Mouse (Mus musculus): ENCODE data around the gene Card10.

Gene Card10

DNA sequence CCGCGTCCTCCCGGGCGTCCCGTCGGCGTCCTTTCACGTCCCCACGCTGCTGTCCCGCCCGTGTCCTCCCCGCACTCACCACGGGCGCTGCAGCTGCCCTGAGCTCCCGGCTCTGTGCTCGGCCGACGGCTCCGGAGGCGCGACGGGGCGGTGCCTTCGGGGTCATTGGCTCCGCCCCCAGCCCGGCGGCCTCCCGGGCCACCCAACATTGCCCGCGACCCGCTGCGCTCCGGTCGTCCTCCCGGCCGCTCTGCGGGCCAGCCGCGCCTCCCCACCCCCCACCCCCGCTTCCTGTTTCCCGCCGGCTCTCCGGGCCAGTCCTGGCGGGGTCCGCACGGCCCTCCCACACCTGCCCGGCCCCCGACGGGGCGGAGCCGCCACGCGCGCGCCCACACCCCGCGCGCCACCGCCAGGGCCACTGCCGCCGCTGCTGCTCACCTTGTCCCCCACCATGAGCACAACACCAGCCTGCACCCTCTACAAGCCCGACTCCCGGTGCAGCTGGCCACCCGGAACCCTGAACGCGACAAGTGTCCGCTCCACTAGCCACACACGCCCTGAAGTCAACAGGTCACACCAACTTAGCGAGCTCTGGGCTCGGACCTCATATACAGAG lies at the start of gene Card10:
Gene Card10 (minus strand): TSS at position 267 of the 616 bp plus-strand sequence.
- DNase-seq, result peak; percentile 69

DNA sequence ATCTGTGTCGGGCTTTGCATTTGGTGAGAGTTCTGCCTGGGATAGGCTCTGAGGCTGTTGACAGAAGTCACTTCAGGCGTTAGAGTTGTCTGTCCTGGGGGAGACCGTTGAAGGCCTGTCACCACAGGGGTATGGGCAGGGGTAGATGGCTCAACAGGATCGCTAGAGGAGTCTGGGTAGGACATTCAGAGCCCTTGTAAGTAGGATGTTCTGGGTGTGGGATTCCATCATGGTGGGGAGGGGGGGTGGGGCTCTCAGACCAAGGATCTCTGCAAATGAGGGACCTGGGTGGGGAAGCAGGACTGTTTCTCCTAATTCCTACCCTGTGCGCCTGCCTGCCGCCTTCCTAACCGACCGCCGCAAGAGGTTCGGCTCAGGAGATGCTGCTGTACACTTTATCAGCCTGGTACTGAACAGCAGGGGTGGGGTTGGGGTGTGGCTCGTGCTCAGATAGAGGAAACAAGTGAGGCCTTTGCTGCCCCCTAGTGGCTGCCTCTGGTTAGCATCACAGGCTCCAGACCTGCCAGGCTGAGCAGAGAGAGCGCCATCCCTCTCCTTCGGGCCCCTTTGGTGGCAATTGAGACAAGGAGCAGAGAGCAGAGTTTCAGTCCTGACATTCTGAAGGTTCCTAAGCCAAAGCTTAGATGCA lies 48.8 kb upstream of the Card10 start:
- peak; percentile 96 for DNase-seq

DNA sequence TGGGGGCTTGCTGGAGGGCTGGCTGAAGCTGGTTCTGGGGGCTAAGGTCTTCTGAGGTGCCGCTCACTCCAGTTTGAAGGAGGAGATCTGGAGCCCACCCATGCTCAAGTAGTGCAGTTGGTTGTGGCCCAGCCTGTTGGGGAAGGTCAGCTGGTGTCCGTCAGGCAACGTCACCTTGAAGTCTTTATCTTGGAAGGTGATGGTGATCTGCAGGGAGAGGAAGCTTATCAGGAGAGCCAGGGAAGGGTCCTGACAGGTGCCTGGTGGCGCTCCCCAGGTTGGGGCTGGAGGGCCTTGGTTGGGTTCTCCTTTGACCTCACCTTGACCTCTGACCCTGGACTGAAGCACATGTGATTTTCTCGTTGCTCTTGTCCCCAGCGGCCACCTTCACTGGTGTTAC lies 48.1 kb upstream of the Card10 start:
- DNase-seq, result peak; percentile 34

DNA sequence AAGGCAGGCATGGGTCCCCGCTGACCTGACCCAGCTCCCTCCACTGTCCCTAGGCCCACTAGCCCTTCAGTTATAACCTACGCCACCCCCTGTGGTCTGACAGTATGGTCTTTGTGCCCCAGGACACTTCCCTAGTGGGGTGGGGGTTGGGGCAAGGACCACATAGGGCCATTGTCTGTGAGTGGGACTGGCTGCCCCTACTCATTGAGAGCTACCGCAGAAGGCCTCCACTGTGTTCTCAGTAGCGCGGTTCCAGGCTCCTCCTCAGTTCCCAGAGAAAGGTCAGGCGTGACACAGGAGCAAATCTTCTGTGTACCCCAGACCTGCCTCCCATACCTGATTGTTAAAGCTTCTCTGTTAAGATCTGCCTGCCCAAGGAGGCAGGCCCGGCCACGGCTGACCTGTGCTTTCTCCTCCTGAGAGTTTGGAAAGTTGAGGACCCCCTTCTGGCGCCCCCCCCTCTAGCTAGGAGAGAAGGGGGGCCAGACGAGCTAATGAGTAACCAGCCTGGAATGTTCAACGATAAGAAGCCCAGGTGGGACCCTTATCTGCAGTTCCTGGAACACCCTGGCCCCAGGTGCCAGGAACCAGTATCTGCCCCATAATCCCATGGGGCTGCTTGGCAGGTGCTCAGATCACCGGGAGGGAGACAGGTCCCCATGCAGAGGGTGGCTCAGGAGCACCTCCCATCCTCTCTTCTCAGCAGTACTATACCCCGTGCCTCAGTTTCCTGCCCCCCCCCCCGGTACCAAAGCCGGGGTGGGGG lies 47.4 kb upstream of the Card10 start:
- peak; percentile 24 for DNase-seq

DNA sequence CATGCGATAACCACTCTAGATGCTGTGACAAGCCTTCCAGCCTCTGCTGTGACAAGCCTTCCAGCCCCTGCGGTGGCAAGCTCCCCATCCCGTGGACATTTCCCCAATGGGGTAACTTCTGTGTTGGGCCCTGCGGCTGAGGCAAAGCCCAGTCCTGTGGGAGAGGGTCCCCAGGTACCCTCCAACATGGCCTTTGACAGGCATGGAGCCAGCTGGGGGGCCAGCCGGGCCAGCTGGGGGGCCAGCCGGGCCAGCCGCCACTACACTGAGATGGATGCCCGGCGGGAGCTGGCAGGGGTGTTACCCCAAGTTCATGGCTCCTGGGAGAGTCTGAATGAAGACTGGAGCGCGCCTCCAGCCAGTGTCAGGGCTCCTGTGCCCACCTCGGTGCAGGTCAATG lies 46.6 kb upstream of the Card10 start:
- no peak for DNase-seq

DNA sequence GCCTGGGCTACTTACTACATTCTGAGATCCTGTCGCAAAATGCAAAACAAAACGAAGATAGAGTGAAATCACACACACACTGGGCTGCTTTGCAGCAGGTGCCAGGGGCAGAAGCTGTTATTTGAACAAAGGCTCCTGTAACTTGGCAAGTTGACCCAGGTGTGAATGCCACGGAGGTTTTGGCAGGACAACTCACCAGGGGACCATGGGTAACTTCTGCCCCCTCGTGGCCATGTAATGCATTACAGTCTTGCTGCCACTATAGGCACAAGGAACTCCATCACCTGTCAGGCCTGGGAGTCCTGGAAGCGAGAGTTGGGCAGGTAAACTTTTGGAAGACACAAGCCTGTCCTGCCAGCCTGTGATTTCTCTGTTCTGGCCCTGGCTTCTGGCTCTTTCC lies 45.6 kb upstream of the Card10 start:
- DNase-seq, result peak; percentile 90

DNA sequence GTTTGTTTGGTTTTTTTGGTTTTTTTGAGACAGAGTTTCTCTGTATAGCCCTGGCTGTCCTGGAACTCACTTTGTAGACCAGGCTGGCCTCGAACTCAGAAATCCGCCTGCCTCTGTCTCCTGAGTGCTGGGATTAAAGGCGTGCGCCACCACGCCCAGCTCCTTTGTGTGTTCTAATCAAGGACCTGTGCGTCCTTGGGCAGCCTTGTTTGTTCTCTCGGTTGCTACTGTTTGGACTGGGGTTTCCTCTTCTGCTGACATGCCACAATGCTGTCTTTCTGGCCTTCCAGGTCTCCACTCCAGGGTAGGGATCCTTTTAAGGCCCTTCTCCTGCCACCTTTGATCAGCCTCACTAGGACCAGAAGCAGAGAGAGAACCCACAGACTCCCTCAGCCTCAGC lies 44.0 kb upstream of the Card10 start:
- DNase-seq, result peak; percentile 32

DNA sequence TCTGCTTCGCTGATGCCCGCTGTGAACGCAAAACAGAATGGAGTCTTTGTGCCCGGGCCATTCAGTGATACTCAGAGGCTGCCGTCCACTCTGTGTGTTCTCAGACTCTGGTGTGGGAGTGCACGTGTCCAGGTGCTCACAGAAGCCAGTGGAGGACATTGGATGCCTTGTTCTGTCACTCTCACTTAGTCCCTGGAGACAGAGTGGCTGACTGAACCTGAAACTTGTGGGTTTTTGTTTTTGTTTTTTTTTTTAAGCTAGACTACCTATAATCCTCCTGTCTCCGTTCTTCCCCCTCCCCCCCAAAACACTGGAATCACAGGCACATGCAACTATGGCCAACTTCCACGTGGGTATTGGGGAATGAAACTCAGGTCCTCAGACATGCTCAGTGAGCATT lies 43.5 kb upstream of the Card10 start:
- no peak for DNase-seq

DNA sequence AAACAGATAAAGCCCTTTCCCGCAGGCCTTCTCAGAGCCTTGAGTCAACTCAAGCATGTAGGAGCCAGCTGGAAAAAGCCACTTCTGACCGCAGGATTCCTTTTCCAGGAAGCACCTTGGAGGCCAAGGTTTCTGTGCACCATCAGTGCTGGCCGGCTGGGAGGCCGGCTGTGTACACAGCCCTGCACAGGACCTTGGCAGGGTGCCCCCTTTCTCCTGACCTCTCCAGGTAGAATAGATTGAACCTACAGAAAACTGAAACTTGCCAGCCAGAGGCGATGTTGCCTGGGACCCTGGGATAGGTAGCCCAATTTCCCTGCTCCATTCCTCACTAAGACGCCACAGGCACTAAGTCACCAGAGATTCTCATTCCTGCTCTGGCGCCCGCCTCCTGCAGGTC lies 43.0 kb upstream of the Card10 start:
- peak; percentile 53 for DNase-seq

DNA sequence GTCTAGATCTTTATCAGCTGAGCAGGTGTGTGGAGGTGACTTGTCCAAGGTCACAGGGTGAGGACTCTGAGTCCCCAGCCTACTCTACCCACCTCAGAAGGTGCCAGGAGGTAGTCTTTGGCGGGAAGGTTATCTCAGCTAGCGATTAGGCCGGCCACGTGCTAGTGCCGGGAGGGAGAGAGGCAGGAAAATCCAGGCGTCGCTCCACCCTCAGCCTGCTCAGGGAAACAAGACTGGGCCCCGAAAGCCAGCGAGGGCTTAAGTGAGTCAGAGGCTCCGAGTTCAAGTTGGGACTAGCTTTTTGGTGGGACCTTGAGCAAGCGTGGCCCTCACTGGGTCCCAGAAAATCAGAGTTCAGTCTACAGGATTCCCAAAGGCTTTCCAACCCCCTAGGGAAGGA lies 42.5 kb upstream of the Card10 start:
- peak; percentile 44 for DNase-seq

DNA sequence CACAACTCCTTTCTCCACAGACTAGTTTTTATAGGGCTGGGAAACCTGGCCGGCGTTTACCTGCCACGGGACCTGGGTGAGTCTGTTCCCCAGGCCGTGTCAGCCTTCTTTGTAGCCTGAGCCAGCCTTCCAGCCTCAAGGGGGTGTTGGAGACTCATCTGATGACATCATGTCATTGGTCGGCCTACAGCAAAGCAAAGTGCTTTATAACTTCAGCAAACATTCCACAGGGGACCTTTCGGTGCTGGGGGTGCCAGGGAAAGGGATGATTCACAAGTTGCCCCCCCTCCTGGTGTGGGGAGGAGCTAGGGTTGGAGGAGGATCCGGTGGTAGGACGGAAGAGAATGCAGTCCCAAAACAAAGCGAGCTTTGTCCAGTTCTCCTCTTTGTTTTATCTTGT lies 41.9 kb upstream of the Card10 start:
- peak; percentile 94 for DNase-seq

DNA sequence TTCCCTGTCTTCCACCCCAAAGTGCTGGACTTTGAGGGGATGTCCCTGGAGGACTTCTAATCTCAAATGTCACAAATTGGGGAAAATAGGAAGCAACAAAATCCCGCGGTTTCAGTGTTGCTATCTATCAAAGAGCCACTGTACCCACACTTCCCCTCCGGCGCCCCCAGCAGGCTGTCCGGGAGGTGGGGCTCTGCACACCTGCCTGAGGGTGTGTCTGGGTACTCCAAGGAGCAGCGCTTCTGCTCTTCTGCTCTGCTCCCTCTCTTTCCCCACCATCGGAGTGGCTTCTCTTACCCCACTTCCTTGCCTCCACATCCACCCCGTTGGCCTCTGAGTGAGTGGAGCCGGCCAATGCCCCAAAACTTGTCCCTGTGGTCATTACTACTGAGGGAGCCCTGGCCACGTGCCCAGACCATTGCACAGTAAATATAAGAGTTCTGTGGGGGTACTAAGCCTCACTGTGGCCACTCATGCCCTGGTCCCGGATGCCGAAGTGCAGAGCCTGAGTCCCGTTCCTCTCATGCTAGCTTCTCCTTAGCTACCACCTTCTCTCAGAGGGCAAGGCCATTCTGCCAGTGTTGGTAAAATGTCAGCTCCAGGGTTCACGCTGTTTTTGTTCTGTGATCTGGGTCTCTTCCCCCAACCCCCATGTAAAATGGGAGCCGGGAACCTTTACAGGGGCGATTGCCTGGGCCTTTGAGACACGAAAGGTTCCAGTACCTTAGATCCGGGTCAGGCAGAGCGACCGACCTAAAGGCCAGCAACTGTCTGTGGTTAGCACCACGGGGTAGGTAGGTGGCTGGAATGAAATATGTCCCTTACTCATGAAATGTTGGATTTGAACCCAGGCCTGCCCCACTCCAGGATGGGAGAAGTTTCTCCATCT lies 41.0 kb upstream of the Card10 start:
- DNase-seq, result peak; percentile 63

DNA sequence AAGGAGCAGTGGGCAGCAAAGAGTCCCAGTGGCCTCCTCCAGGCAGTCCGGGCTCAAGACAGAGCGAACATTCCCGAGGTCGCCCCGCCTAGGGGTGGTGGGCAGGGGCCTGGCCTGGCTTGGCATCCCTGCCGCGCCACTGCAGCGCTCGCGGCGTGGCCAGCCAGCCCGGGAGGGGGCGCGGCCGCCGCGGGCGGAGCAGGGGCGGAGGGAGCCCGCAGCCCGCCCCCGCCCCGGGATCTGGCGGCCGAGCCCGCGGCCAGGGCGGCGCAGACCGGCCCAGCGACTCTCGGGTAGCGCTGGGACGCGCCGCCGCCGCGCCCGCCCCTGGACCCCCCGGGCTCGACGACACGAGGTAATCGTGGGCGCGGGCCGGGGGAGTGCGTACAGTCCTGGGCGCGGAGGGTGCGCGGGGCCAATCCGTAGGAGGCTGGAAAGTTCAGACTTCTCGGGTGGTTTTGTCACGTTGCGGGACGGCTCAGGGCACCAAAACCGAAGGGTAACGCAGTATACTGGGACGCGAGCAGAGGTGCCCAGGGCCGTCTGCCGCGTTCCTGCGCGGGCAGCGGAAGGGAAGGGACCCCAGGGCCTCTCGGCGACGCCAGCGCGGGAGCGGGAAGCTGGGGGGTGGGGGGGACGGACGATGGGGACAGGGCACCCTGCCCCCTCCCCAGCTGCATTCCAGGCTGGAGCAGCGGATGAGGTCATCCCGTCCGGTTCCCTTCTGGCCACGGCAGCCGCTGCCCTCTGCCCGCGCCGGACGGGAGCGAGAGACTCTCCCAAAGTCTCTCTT lies 39.7 kb upstream of the Card10 start, which contains the start of gene Cdc42ep1:
Gene Cdc42ep1 (plus strand): TSS at position 254 of the 793 bp plus-strand sequence.
- DNase-seq, result peak; percentile 92

DNA sequence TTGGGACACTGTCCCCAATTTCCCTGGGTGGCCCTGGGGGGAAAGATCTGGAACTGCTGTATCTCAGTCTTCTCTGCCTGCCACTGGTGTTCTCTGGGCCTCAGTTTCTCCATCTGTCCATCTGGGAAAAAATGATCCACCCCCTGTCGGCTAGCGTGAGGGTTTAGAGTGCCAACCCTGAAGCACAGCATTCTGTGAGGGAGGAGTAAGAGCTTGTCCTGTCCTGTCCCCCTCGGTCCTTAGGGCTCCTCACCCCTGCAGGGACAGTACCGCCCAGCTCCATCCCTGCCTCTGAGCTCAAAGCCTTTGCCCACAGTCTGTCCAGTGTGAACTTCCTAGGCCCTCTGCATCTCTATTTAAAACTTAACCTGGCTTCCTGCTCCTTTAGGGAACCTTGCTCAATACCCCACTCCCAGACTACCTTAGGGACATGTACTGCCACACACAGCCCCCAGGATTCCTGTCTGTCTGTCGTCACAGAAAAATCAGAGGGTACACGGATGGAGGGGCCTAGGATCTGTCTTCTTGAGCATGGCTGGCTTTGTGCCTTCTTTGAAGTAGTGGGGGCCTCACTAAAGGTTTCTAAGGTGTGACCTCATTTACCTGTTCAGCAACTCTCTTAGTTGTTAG lies 38.4 kb upstream of the Card10 start:
- DNase-seq, result no peak

DNA sequence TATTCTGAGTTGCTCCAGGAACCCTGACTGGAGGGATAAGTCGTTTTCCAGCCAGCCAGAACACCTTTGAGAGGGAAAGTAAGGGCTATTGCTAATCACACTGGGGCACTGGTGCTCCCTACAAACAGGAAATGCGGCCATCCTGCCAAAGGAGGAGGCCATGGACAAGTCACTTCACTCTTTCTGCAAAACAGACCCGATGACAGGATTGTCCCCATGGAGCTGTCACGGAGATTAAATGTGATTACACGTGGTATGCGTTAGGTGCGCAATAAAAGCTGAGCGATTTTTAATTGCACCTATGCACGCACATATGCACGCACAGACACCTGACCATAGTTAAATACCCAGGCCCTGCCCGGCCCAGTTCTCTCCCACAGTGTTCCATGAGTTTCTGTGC lies 37.9 kb upstream of the Card10 start:
- DNase-seq, result no peak

DNA sequence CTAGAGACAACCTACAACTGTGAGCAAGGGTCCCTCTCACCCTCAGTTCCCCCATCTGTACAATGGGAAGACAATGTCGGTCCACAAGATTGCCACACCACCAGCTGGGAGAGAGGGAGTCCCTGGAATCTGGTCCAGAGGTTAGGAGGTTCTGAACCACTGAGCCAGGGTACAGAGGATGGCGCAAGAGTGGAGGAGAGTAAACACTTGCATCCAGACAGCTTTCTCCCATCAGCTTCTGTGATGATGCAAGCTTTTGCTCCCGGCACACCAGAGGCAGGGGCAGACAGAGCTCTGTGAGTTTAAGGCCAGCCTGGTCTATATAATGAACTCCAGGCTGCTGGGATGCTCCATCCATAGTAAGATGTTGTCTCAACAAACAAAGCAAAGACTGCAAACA lies 37.4 kb upstream of the Card10 start:
- peak; percentile 79 for DNase-seq

DNA sequence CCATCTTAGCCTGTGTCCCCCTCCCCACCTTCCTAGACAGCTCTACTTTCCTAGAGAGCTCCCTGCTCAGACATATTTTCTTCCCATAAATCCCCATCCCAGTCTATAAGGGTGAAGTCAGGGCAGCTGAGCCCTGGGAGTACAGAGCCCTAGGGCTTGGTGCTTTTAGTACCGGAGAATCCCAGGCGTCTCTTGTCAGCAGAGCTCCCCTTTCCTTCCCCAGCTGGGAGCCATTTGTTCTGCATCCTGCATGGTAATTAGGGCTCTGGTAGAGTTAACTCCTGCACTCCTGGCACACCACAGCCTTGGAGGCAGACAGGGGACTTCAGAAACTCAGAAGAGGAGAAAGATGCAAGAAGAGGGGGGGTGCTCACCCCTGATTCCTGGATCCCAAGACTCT lies 36.9 kb upstream of the Card10 start:
- peak; percentile 59 for DNase-seq

DNA sequence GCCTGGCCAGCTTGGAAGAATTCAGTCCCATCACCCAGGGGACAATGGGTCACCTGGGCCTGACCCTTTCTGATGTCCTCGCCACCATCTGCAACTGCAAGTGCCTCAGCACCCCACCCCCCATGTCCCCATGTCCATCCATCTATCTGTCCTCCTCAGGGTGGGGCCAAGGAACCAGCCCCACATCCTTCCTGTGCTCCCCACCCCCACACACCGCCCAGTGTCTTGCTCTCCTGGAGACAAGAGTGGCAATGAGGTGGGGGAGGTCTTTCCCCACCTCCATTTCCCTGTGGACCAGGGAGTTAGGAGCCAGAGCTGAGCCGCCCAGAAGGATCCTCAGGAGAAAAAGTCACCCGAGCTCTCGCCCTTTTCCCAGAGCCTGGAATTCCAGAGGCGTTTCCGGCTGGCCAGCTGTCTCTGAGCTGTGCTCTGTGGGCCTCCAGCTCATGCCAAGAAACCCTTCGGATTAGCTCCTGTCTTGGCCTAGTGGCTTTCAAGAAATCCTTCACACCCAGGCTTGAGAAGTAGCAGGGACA lies 33.3 kb upstream of the Card10 start:
- DNase-seq, result peak; percentile 91

DNA sequence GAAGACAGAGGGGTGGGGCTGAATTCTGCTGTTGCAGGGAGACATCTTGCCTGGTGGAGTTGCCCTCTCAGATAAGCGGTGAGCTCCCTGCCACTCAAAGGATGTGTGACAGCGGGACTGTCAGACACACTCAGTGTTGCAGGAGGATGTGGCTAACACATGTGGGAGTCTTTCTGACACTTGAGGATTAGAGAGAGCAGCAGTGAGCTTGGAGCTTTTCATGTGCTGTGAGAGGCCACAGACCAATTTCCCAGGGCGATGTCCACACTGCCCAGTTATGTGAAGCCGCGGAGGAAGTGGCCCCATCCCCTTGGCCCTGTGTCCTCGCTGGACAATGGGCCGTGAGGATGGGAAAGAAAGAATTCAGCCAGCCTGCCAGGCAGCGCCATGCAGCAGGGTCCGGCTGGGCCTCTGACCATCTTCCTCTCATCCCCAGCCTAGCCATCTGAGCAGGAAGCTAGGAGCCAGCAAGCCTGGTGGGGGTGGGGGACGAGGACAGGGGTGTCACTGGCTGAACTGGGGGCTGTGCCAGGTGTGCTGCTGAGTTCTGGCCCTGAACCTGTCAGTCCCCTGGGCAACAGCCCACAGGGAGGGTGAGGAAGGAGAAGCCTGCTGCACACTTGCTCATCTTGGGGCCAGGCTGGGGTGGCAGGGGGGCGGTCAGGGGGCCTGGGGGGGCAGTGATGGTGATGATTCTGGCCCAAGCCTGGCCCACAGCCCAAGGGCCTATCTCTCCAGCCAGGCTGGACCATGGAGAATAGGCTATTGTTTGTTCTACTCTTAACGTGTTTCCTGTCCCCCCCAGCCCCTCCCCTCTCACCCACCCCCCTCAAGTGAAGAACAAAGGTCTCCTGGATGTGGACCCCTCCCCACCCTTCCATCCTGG lies 32.6 kb upstream of the Card10 start:
- peak; percentile 84 for DNase-seq

Data from lung, postnatal 10 days (tissue).